Mouse (Mus musculus) limb, embryonic 12.5 days (tissue): ENCODE measurements around the gene Abhd4. TPM values are rescaled to one million over a fixed set of nuclear protein-coding genes. Genes with fewer than 3 reads are reported as not detected.

Experiments used
- ATAC-seq: fragments of 200-750 bp; cut with Nextera tagmentation; 2 replicates; pipeline ENCODE4 v1.8.0; 2017; ENCODE audit warnings: low read depth, moderate TSS enrichment; ENCODE audit not compliant: insufficient number of reproducible peaks, insufficient read depth, low FRiP score, low TSS enrichment
- H3K27ac ChIP-seq: fragments of 300-500 bp; sonication (generic); 2 replicates; pipeline ENCODE4 v1.5.1; 2016; ENCODE audit warnings: mild to moderate bottlenecking, moderate library complexity
- H3K27me3 ChIP-seq: fragments of 300-500 bp; sonication (generic); 2 replicates; pipeline ENCODE4 v1.6.1; 2016; ENCODE audit warnings: mild to moderate bottlenecking, moderate library complexity
- H3K36me3 ChIP-seq: fragments of 300-500 bp; sonication (generic); 2 replicates; pipeline ENCODE4 v1.6.1; 2016; ENCODE audit warnings: mild to moderate bottlenecking, moderate library complexity
- H3K4me1 ChIP-seq: fragments of 300-500 bp; sonication (generic); replicated peaks from 2 replicates; pipeline ENCODE4 v1.6.1; 2016
- H3K4me2 ChIP-seq: fragments of 300-500 bp; sonication (generic); 2 replicates; pipeline ENCODE4 v1.6.1; 2016; ENCODE audit warnings: mild to moderate bottlenecking, moderate library complexity
- H3K4me3 ChIP-seq: fragments of 300-500 bp; sonication (generic); replicated peaks from 2 replicates; pipeline ENCODE4 v1.5.1; 2016; ENCODE audit warnings: mild to moderate bottlenecking
- H3K9ac ChIP-seq: fragments of 300-500 bp; sonication (generic); replicated peaks from 2 replicates; pipeline ENCODE4 v1.6.1; 2016; ENCODE audit warnings: mild to moderate bottlenecking, moderate library complexity
- H3K9me3 ChIP-seq: fragments of 300-500 bp; sonication (generic); 2 replicates; pipeline ENCODE4 v1.6.1; 2016; ENCODE audit warnings: mild to moderate bottlenecking, moderate library complexity
- WGBS: fragments of 180-500 bp; shearing (Covaris S2); methylation state at CpG from one replicate; pipeline ENCODE4 v1.1.7; 2016; 5-methylcytosine and 5-hydroxymethylcytosine counted together
- polyA plus RNA-seq: library from polyadenylated mRNA; unstranded; fragments of >200 nt; fragmentation: Nextera tagmentation; extraction: Ambion mirVana; gene quantifications from 2 replicates; pipeline ENCODE4 v1.2.1, GENCODE M21; 2016

Abhd4 gene
- polyA plus RNA-seq, 1 experiment from 2014 or later, result 37.6 TPM

DNA sequence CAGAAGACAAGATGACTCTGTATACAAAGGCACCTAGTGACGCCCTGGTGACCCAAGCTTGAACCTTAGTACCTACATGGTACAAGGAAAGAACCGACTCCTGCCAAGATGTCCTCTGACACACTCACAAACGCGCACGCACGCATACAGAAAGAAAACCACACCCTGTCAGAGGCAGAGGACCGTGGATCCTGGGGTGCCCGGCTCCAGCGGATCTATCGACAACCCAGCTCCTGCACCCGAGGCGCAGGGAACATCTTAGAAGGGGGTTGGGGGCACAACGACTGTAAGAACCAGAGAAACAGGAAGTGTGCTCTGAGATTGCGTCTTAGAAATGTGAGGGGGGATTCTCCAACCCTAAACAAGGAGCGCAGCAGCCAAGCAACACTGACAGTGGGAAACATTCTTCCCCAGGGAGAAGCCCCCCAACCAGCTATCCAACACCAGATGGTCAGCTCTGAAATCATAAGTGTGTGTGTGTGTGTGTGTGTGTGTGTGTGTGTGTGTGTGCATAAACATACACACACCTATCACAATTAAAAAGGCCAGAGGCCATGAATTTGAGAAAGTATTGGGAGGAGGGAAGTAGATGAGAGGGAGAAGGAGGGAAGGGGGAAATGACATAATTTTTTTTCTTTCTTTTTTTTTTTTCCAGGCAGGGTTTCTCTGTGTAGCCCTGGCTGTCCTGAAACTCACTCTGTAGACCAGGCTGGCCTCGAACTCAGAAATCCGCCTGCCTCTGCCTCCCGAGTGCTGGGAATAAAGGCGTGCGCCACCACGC is 22.6 kb upstream of the Abhd4 start:
- Histone ChIP-seq H3K4me2 (no peak overlapping the region), H3K4me3 (no peak overlapping the region), H3K36me3 (peaks cover 17% of the 10 kb centered on the region), H3K27ac (no peak overlapping the region), H3K9me3 (no peaks in the 10 kb centered on the region), H3K9ac (no peak overlapping the region), H3K27me3 (no peaks in the 10 kb centered on the region), H3K4me1 (peaks cover 31% of the 10 kb centered on the region)
- 87% methylated on average over 21 of the region's 21 CpGs for WGBS
- ATAC-seq, result no peak

- 61% methylated on average over 9 of the region's 9 CpGs for WGBS
- Histone ChIP-seq H3K27me3 (no peaks in the 10 kb centered on the region), H3K36me3 (peaks cover 17% of the 10 kb centered on the region), H3K4me1 (peaks cover 31% of the 10 kb centered on the region), H3K27ac (no peak overlapping the region), H3K4me3 (no peak overlapping the region), H3K4me2 (no peak overlapping the region), H3K9me3 (no peaks in the 10 kb centered on the region), H3K9ac (no peak overlapping the region)
- ATAC-seq, result no peak
These were observed 21.8 kb upstream of the Abhd4 start for GRCm38 (mm10) chr14:54232143-54232542.

GRCm38 (mm10) chr14:54232811-54233558 is 21.0 kb upstream of the Abhd4 start:
- 14% methylated on average over 9 of the region's 9 CpGs for WGBS
- no peak overlapping the region for H3K4me3 ChIP-seq
- H3K9ac ChIP-seq, result no peak overlapping the region
- peak overlapping the region; percentile 13; the same call in 1 of the 2 replicates for H3K4me2 ChIP-seq
- H3K36me3 ChIP-seq, result peaks cover 19% of the 10 kb centered on the region
- H3K9me3 ChIP-seq, result no peaks in the 10 kb centered on the region
- H3K4me1 ChIP-seq, result peaks cover 31% of the 10 kb centered on the region
- ATAC-seq, result no peak
- H3K27ac ChIP-seq, result peak overlapping the region; percentile 54
- no peaks in the 10 kb centered on the region for H3K27me3 ChIP-seq

DNA sequence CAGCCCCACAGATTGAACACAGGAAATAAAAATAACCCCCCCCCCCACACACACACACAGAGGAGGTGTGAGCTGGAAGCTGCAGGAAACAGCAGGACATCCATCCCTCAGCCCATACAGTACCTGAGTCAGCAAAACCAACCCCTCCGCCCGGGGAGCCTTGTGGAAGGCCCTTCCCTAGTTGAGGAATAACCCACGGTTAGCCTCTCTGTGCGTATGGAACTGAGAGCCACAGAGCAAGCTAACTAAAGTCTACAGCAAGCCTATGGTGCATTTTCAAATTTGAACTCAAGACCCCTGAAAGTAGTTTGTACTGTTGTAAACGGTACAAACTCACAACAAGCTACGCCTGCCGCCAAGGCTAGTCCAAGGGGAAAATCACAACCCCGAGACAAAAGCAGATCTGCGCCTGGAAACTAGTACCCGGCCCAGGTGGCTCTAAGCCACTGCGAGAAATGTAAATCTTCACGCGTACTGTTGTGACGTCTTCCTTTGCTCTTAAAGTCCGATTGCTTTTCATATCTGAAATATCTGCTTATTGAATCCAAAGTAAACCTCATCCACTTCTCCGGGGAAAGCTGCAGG is 20.3 kb upstream of the Abhd4 start:
- no peak overlapping the region for H3K4me3 ChIP-seq
- H3K27me3 ChIP-seq, result no peaks in the 10 kb centered on the region
- H3K36me3 ChIP-seq, result peaks cover 24% of the 10 kb centered on the region
- whole genome bisulfite sequencing, result 72% methylated on average over 16 of the region's 16 CpGs
- peaks cover 27% of the 10 kb centered on the region for H3K4me1 ChIP-seq
- H3K9me3 ChIP-seq, result no peaks in the 10 kb centered on the region
- 0 out of 2 replicates have a peak overlapping the region, but pooled peaks have one; percentile 27 for H3K9ac ChIP-seq
- ATAC-seq, result no peak
- peak overlapping the region; percentile 54 for H3K27ac ChIP-seq
- H3K4me2 ChIP-seq, result peak overlapping the region; percentile 13; the same call in 1 of the 2 replicates

DNA sequence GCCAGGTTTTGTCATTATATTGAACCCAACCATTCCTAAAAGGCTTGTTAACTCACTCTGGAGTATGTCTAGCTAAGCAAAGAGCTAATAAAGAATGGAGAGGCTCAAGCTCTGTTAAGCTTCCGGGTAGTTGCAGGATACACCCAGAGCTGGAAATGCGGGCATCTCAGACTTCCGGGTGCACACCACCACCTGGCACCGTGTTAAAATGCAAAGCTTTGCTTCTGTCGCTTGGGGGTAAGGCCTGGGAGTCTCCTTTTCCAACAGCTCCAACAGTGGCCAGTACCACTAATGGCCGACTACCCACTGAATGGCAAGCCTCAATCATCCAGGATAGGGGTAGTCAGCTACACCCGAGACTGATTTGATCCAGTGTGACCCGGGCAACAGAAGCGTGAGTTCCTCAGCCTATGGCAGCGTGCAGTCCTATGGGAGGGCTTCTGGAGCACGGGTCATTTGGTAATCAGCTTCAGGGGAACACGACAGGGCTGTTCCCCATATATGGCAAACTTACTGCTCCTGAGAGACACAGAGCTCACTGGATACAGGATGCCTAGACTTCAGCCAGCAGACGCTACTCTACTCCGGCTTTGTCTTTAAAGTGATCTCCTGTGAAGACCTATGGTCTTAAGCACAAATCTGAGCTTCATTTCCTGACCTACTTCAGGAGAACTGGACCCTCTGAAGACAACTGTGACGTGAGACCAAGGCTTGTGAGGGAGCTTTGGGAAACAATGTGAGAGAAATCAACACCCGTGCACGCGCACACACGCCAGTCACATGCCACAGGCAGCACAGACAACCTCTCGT is 19.6 kb upstream of the Abhd4 start:
- Histone ChIP-seq H3K36me3 (peaks cover 29% of the 10 kb centered on the region), H3K27me3 (no peaks in the 10 kb centered on the region), H3K4me3 (no peak overlapping the region), H3K4me1 (peaks cover 19% of the 10 kb centered on the region), H3K4me2 (no peak overlapping the region), H3K9me3 (no peaks in the 10 kb centered on the region), H3K9ac (0 out of 2 replicates have a peak overlapping the region, but pooled peaks have one; percentile 27), H3K27ac (peak overlapping the region; percentile 54)
- no peak for ATAC-seq
- WGBS, result 81% methylated on average over 20 of the region's 20 CpGs

DNA sequence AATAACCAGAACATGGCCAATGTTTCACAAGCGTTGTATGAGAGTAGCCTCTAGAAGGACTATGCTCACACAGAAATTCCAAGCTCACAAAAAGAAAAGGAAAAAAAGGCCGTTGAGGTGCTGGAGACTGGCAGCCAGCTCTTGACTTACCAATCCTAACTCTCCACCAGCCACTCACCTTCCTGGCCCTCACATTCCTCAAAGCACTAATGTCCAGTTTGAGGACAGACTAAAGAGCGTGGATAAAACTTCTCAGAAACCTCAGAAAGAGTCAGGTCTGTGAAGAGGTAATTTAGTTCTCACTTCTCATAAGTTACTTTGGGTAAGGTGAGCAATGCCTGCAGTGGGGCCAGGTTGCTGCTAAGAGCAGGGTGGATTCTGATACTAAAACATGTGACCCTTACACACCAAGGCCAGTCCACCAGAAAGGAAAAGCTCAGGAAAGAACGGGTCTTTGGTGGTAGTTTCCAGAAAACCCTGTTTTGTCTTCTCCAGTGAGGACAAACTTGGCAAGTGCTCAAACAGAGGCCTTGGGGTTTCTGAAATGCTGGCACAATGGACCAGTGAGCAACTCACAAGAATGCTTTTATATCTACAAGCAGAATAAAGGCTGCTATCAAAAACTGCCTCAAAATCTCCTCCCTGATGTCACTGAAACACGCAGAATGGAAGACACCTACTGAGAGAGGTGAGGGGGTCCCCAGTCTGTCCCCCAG is 18.0 kb upstream of the Abhd4 start:
- no peak overlapping the region for H3K4me3 ChIP-seq

GRCm38 (mm10) chr14:54236881-54237280 is 17.1 kb upstream of the Abhd4 start:
- Histone ChIP-seq H3K27ac (no peak overlapping the region), H3K9ac (no peak overlapping the region), H3K4me3 (no peak overlapping the region), H3K4me1 (peaks cover 19% of the 10 kb centered on the region), H3K36me3 (peaks cover 46% of the 10 kb centered on the region), H3K9me3 (no peaks in the 10 kb centered on the region), H3K27me3 (no peaks in the 10 kb centered on the region), H3K4me2 (no peak overlapping the region)
- 87% methylated on average over 5 of the region's 5 CpGs for WGBS
- no peak for ATAC-seq

More for the DNA sequence above, 18.0 kb upstream of the Abhd4 start:
- Histone ChIP-seq H3K9me3 (no peaks in the 10 kb centered on the region), H3K27me3 (no peaks in the 10 kb centered on the region), H3K27ac (no peak overlapping the region), H3K4me2 (no peak overlapping the region), H3K36me3 (peaks cover 37% of the 10 kb centered on the region), H3K9ac (no peak overlapping the region), H3K4me1 (peaks cover 19% of the 10 kb centered on the region)
- no peak for ATAC-seq
- WGBS, result 89% methylated on average over 5 of the region's 5 CpGs

GRCm38 (mm10) chr14:54239002-54239736 is 14.8 kb upstream of the Abhd4 start:
- WGBS, result 17% methylated on average over 7 of the region's 7 CpGs
- no peak overlapping the region for H3K27ac ChIP-seq
- no peak overlapping the region for H3K4me2 ChIP-seq
- peaks cover 57% of the 10 kb centered on the region for H3K36me3 ChIP-seq
- no peak overlapping the region for H3K9ac ChIP-seq
- H3K4me3 ChIP-seq, result no peak overlapping the region
- no peaks in the 10 kb centered on the region for H3K27me3 ChIP-seq
- H3K9me3 ChIP-seq, result no peaks in the 10 kb centered on the region
- H3K4me1 ChIP-seq, result peaks cover 4% of the 10 kb centered on the region
- peak; percentile 65; the same call in 1 of the 2 replicates for ATAC-seq

DNA sequence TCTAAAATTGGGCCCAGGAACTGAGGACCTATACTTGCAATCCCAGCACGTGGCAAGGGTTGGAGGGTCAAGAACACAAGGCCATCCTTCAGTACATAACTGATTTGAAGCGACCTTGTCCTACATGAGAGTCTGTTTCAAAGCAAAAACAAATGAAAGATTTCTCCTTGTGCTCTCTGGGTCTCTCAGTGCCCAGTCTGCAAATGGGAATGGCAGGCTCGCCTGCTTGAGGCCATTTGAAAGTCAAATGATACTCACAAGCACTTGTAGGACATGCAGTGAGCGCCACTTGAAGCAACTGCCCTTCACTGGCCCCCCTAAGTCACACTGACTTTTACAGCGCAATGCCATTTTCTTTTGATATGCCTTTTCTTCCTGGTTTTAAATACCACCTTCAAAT is 13.4 kb upstream of the Abhd4 start:
- 93% methylated on average over 5 of the region's 5 CpGs for WGBS
- Histone ChIP-seq H3K27ac (no peak overlapping the region), H3K9me3 (no peaks in the 10 kb centered on the region), H3K9ac (no peak overlapping the region), H3K36me3 (peaks cover 52% of the 10 kb centered on the region), H3K27me3 (no peaks in the 10 kb centered on the region), H3K4me3 (no peak overlapping the region), H3K4me2 (no peak overlapping the region), H3K4me1 (no peaks in the 10 kb centered on the region)
- no peak for ATAC-seq

DNA sequence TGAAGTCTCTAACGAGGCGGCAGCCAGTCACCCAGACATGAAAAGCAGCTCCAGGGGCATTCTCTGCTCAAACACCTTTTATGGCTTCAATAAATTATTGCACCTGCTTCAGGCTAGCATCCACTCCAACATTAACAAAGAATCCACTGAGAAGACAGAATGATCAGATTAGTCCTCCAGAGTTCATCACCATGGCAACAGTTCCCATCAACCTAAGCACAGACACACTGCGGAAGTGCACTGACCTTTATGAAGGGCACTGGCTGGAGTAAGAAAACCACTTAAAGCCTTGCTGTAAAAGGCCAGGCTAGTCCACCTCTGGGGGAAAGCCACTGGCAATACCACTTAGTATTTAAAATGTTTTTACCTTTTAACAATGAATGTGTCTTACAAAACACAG is 9.8 kb upstream of the Abhd4 start:
- Histone ChIP-seq H3K36me3 (peaks cover 60% of the 10 kb centered on the region), H3K4me1 (peaks cover 4% of the 10 kb centered on the region; the same call in 1 of the 2 replicates), H3K27me3 (no peaks in the 10 kb centered on the region), H3K9ac (no peak overlapping the region), H3K4me3 (no peak overlapping the region), H3K4me2 (no peak overlapping the region), H3K27ac (no peak overlapping the region), H3K9me3 (no peaks in the 10 kb centered on the region)
- 37% methylated on average over 3 of the region's 3 CpGs for WGBS
- ATAC-seq, result no peak
